Mouse (Mus musculus) limb, embryonic 12.5 days (tissue): ENCODE measurements around the gene Capns1. TPM values are rescaled to one million over a fixed set of nuclear protein-coding genes. Genes with fewer than 3 reads are reported as not detected.

Experiments used
- ATAC-seq: fragments of 200-750 bp; cut with Nextera tagmentation; 2 replicates; pipeline ENCODE4 v1.8.0; 2017; ENCODE audit warnings: low read depth, moderate TSS enrichment; ENCODE audit not compliant: insufficient number of reproducible peaks, insufficient read depth, low FRiP score, low TSS enrichment
- H3K27ac ChIP-seq: fragments of 300-500 bp; sonication (generic); 2 replicates; pipeline ENCODE4 v1.5.1; 2016; ENCODE audit warnings: mild to moderate bottlenecking, moderate library complexity
- H3K27me3 ChIP-seq: fragments of 300-500 bp; sonication (generic); 2 replicates; pipeline ENCODE4 v1.6.1; 2016; ENCODE audit warnings: mild to moderate bottlenecking, moderate library complexity
- H3K36me3 ChIP-seq: fragments of 300-500 bp; sonication (generic); 2 replicates; pipeline ENCODE4 v1.6.1; 2016; ENCODE audit warnings: mild to moderate bottlenecking, moderate library complexity
- H3K4me1 ChIP-seq: fragments of 300-500 bp; sonication (generic); replicated peaks from 2 replicates; pipeline ENCODE4 v1.6.1; 2016
- H3K4me2 ChIP-seq: fragments of 300-500 bp; sonication (generic); 2 replicates; pipeline ENCODE4 v1.6.1; 2016; ENCODE audit warnings: mild to moderate bottlenecking, moderate library complexity
- H3K4me3 ChIP-seq: fragments of 300-500 bp; sonication (generic); replicated peaks from 2 replicates; pipeline ENCODE4 v1.5.1; 2016; ENCODE audit warnings: mild to moderate bottlenecking
- H3K9ac ChIP-seq: fragments of 300-500 bp; sonication (generic); replicated peaks from 2 replicates; pipeline ENCODE4 v1.6.1; 2016; ENCODE audit warnings: mild to moderate bottlenecking, moderate library complexity
- H3K9me3 ChIP-seq: fragments of 300-500 bp; sonication (generic); 2 replicates; pipeline ENCODE4 v1.6.1; 2016; ENCODE audit warnings: mild to moderate bottlenecking, moderate library complexity
- WGBS: fragments of 180-500 bp; shearing (Covaris S2); methylation state at CpG from one replicate; pipeline ENCODE4 v1.1.7; 2016; 5-methylcytosine and 5-hydroxymethylcytosine counted together
- polyA plus RNA-seq: library from polyadenylated mRNA; unstranded; fragments of >200 nt; fragmentation: Nextera tagmentation; extraction: Ambion mirVana; gene quantifications from 2 replicates; pipeline ENCODE4 v1.2.1, GENCODE M21; 2016

The Capns1 gene
- polyA plus RNA-seq, 1 experiment from 2014 or later = 77.9 TPM

- H3K36me3 ChIP-seq = peaks cover 41% of the 10 kb centered on the region
- WGBS = under 1% methylated on average over 36 of the region's 36 CpGs
- H3K4me2 ChIP-seq = peak within 1 kb of the TSS; percentile 65
- H3K27me3 ChIP-seq = no peaks in the 10 kb centered on the region
- peak within 1 kb of the TSS; percentile 84 for H3K9ac ChIP-seq
- peak within 1 kb of the TSS; percentile 91 for H3K27ac ChIP-seq
- H3K4me3 ChIP-seq = peak within 1 kb of the TSS; percentile 66
- H3K9me3 ChIP-seq = peaks cover 32% of the 10 kb centered on the region
- peak; percentile 94 for ATAC-seq
- peaks cover 9% of the 10 kb centered on the region for H3K4me1 ChIP-seq
These were observed 28.9 kb downstream of the Capns1 start, which contains the start of gene Zfp146 for GRCm38 (mm10) chr7:30169583-30170282. Gene Zfp146, minus strand, starts transcription at chr7:30169750.

GRCm38 (mm10) chr7:30168914-30169582, 29.6 kb downstream of the Capns1 start:
- WGBS = 2% methylated on average over 21 of the region's 21 CpGs
- Histone ChIP-seq H3K4me2 (peak overlapping the region; percentile 65), H3K9me3 (peaks cover 38% of the 10 kb centered on the region), H3K27ac (peak overlapping the region; percentile 91), H3K4me1 (peaks cover 9% of the 10 kb centered on the region), H3K36me3 (peaks cover 48% of the 10 kb centered on the region), H3K9ac (peak overlapping the region; percentile 84), H3K27me3 (no peaks in the 10 kb centered on the region), H3K4me3 (peak overlapping the region; percentile 66)
- peak; percentile 2; the same call in 1 of the 2 replicates for ATAC-seq

- no peak for ATAC-seq
- Histone ChIP-seq H3K9me3 (peaks cover 78% of the 10 kb centered on the region), H3K27ac (no peak overlapping the region), H3K36me3 (peaks cover 83% of the 10 kb centered on the region), H3K9ac (no peak overlapping the region), H3K4me1 (no peaks in the 10 kb centered on the region), H3K27me3 (no peaks in the 10 kb centered on the region), H3K4me3 (no peak overlapping the region), H3K4me2 (no peak overlapping the region)
- 99% methylated on average over 2 of the region's 2 CpGs for WGBS
These were observed 33.9 kb downstream of the Capns1 start for GRCm38 (mm10) chr7:30164745-30165144.

GRCm38 (mm10) chr7:30163113-30163512, 35.5 kb downstream of the Capns1 start:
- no peak overlapping the region for H3K9ac ChIP-seq
- 97% methylated on average over 5 of the region's 5 CpGs for WGBS
- peaks cover 93% of the 10 kb centered on the region for H3K9me3 ChIP-seq
- H3K4me3 ChIP-seq = no peak overlapping the region
- no peak overlapping the region for H3K27ac ChIP-seq
- no peak overlapping the region for H3K4me2 ChIP-seq
- no peak for ATAC-seq
- H3K36me3 ChIP-seq = peaks cover 99% of the 10 kb centered on the region
- H3K27me3 ChIP-seq = no peaks in the 10 kb centered on the region
- no peaks in the 10 kb centered on the region for H3K4me1 ChIP-seq

GRCm38 (mm10) chr7:30155507-30155906, 43.1 kb downstream of the Capns1 start:
- ATAC-seq = no peak
- H3K9ac ChIP-seq = no peak overlapping the region
- H3K4me1 ChIP-seq = no peaks in the 10 kb centered on the region
- no peaks in the 10 kb centered on the region for H3K27me3 ChIP-seq
- H3K27ac ChIP-seq = no peak overlapping the region
- peaks cover 86% of the 10 kb centered on the region for H3K36me3 ChIP-seq
- H3K4me2 ChIP-seq = no peak overlapping the region
- WGBS = 97% methylated on average over 3 of the region's 3 CpGs
- peaks cover 87% of the 10 kb centered on the region for H3K9me3 ChIP-seq
- H3K4me3 ChIP-seq = no peak overlapping the region

- Histone ChIP-seq H3K9me3 (peaks cover 90% of the 10 kb centered on the region), H3K9ac (no peak overlapping the region), H3K27me3 (no peaks in the 10 kb centered on the region), H3K27ac (no peak overlapping the region), H3K4me2 (no peak overlapping the region), H3K4me3 (no peak overlapping the region), H3K36me3 (peaks cover 82% of the 10 kb centered on the region), H3K4me1 (no peaks in the 10 kb centered on the region)
- 78% methylated on average over 1 of the region's 1 CpGs for WGBS
- ATAC-seq = no peak
These were observed 44.6 kb downstream of the Capns1 start for GRCm38 (mm10) chr7:30154040-30154439.

- Histone ChIP-seq H3K27ac (no peak overlapping the region), H3K9ac (no peak overlapping the region), H3K4me3 (no peak overlapping the region), H3K4me1 (0 out of 2 replicates have a peak, but pooled peaks cover 4% of the 10 kb centered on the region), H3K9me3 (peaks cover 55% of the 10 kb centered on the region), H3K36me3 (peaks cover 55% of the 10 kb centered on the region), H3K27me3 (no peaks in the 10 kb centered on the region), H3K4me2 (no peak overlapping the region)
- 93% methylated on average over 5 of the region's 5 CpGs for WGBS
- ATAC-seq = no peak
These were observed 51.6 kb downstream of the Capns1 start for GRCm38 (mm10) chr7:30147011-30147410.

- ATAC-seq = peak; percentile 93
- peak overlapping the region; percentile 75 for H3K9ac ChIP-seq
- peak overlapping the region; percentile 63 for H3K4me2 ChIP-seq
- no peaks in the 10 kb centered on the region for H3K27me3 ChIP-seq
- peaks cover 24% of the 10 kb centered on the region for H3K9me3 ChIP-seq
- 3% methylated on average over 35 of the region's 35 CpGs for WGBS
- H3K27ac ChIP-seq = peak overlapping the region; percentile 94
- H3K4me1 ChIP-seq = 0 out of 2 replicates have a peak, but pooled peaks cover 4% of the 10 kb centered on the region
- peaks cover 60% of the 10 kb centered on the region for H3K36me3 ChIP-seq
- H3K4me3 ChIP-seq = peak overlapping the region; percentile 55
These were observed 54.9 kb downstream of the Capns1 start for GRCm38 (mm10) chr7:30143555-30144209.

- Histone ChIP-seq H3K27me3 (no peaks in the 10 kb centered on the region), H3K9me3 (peaks cover 19% of the 10 kb centered on the region), H3K36me3 (peaks cover 61% of the 10 kb centered on the region), H3K4me1 (0 out of 2 replicates have a peak, but pooled peaks cover 4% of the 10 kb centered on the region), H3K4me2 (peak overlapping the region; percentile 63), H3K9ac (peak overlapping the region; percentile 75; the same call in 1 of the 2 replicates), H3K27ac (peak overlapping the region; percentile 94), H3K4me3 (peak overlapping the region; percentile 55)
- 16% methylated on average over 8 of the region's 8 CpGs for WGBS
- ATAC-seq = 0 out of 2 replicates have a peak, but pooled peaks have one; percentile 12
These were observed 55.4 kb downstream of the Capns1 start for GRCm38 (mm10) chr7:30143170-30143554.
